ENCODE assay signal across 25 mouse cellular contexts in genomic region chr5:24380499-24380898, GRCm38 (mm10). TPM values are rescaled to one million over a fixed set of nuclear protein-coding genes. Genes with fewer than 3 reads are reported as not detected.
A peak's percentile ranks its signal among the peaks of the same experiment; 100 is the strongest.
DNase-seq lines count a peak whose midpoint lies in the region; ATAC-seq and TF ChIP-seq lines count a peak whose summit lies in the region.
"Had no signal": no experiment of that assay in that cellular context is flagged by ENCODE, and none has a peak within 500 bp of the region (broad histone marks: within the 10 kb centered on the region; RNA-seq: fewer than 3 reads in every experiment).

No protein-coding gene starts in this region.

- H3K79me2 ChIP-seq in MEL (ENCODE audit: control insufficient read depth, insufficient read depth, low read length, poor library complexity) = no peaks in the 10 kb centered on the region; the same call in 1 of the 2 replicates

- ATAC-seq in forebrain, embryonic 13.5 days = no peak
- ATAC-seq in midbrain, embryonic 15.5 days (replicated peaks) = no peak
- ATAC-seq: CD4-positive, CD25-positive, alpha-beta regulatory T cell, adult 4 months; forebrain, embryonic 14.5 days; forebrain, embryonic 16.5 days had no signal

- TF ChIP-seq EP300 in MEL (IDR thresholded peaks at IDR 0.05; ENCODE audit: low read depth in 1 of 2, low read length in 2 of 2) = peak; percentile 95 to 98

- H3K27me3 ChIP-seq in forebrain, embryonic 10.5 days (ENCODE audit: poor library complexity, severe bottlenecking) = peaks cover 13% of the 10 kb centered on the region
- peaks cover 14% of the 10 kb centered on the region; the same call in 1 of the 2 replicates for H3K27me3 ChIP-seq in forebrain, embryonic 13.5 days
- peaks cover 13% of the 10 kb centered on the region for H3K27me3 ChIP-seq in midbrain, embryonic 10.5 days (ENCODE audit: low read depth, poor library complexity, severe bottlenecking)
- H3K27me3 ChIP-seq in midbrain, embryonic 15.5 days (replicated peaks) = peaks cover 10% of the 10 kb centered on the region
- no peaks in the 10 kb centered on the region for H3K27me3 ChIP-seq in MEL (ENCODE audit: control insufficient read depth in 1 of 2, insufficient read depth in 2 of 2, low read length in 2 of 2)

- TF ChIP-seq RAD21 in MEL (IDR thresholded peaks at IDR 0.05; ENCODE audit: low read depth, low read length) = no peak

- H3K4me1 ChIP-seq in forebrain, embryonic 10.5 days = peaks cover 45% of the 10 kb centered on the region
- peaks cover 11% of the 10 kb centered on the region for H3K4me1 ChIP-seq in forebrain, embryonic 13.5 days
- H3K4me1 ChIP-seq in midbrain, embryonic 10.5 days = peaks cover 43% of the 10 kb centered on the region
- H3K4me1 ChIP-seq in midbrain, embryonic 15.5 days = peaks cover 22% of the 10 kb centered on the region
- H3K4me1 ChIP-seq in MEL (ENCODE audit: control insufficient read depth in 1 of 2, insufficient read depth in 2 of 2, low read length in 2 of 2) = peaks cover 22 to 72% of the 10 kb centered on the region in 2 experiments

- H3K4me3 ChIP-seq in forebrain, embryonic 10.5 days = no peak overlapping the region
- no peak overlapping the region for H3K4me3 ChIP-seq in forebrain, embryonic 13.5 days
- H3K4me3 ChIP-seq in midbrain, embryonic 10.5 days = no peak overlapping the region
- H3K4me3 ChIP-seq in midbrain, embryonic 15.5 days = no peak overlapping the region
- peak overlapping the region in 1 of 2 experiments; percentile 18; a peak in 1 of 4 replicates for H3K4me3 ChIP-seq in MEL (ENCODE audit: control insufficient read depth in 1 of 2, insufficient read depth in 1 of 2, low read depth in 2 of 2, low read length in 2 of 2)
- H3K4me3 ChIP-seq: embryonic facial prominence, embryonic 13.5 days; embryonic facial prominence, embryonic 15.5 days; erythroblast, embryonic 14.5 days had no signal

- no peaks in the 10 kb centered on the region for H3K9me3 ChIP-seq in forebrain, embryonic 10.5 days
- H3K9me3 ChIP-seq in forebrain, embryonic 13.5 days (replicated peaks) = no peaks in the 10 kb centered on the region
- H3K9me3 ChIP-seq in midbrain, embryonic 10.5 days (replicated peaks) = no peaks in the 10 kb centered on the region
- no peaks in the 10 kb centered on the region for H3K9me3 ChIP-seq in midbrain, embryonic 15.5 days
- H3K9me3 ChIP-seq in MEL (replicated peaks; ENCODE audit: insufficient read depth, low read length) = no peaks in the 10 kb centered on the region
- H3K9me3 ChIP-seq: embryonic facial prominence, embryonic 13.5 days; embryonic facial prominence, embryonic 15.5 days; G1E had no signal

- no peak for TF ChIP-seq POLR2A in MEL (IDR thresholded peaks at IDR 0.05; ENCODE audit: control insufficient read depth in 1 of 2, insufficient read depth in 1 of 2, low read depth in 1 of 2, low read length in 2 of 2, poor library complexity in 1 of 2)

- H3K9ac ChIP-seq in forebrain, embryonic 13.5 days = no peak overlapping the region
- no peak overlapping the region for H3K9ac ChIP-seq in midbrain, embryonic 15.5 days
- H3K9ac ChIP-seq in MEL (ENCODE audit: control insufficient read depth, low read depth, low read length, poor library complexity, severe bottlenecking) = peak overlapping the region; percentile 48
- H3K9ac ChIP-seq: embryonic facial prominence, embryonic 13.5 days; embryonic facial prominence, embryonic 15.5 days had no signal

- WGBS in forebrain, embryonic 10.5 days = 92% methylated on average over 4 of the region's 4 CpGs
- WGBS in forebrain, embryonic 13.5 days = 89% methylated on average over 4 of the region's 4 CpGs
- 91% methylated on average over 4 of the region's 4 CpGs for WGBS in midbrain, embryonic 10.5 days
- WGBS in midbrain, embryonic 15.5 days = 97% methylated on average over 4 of the region's 4 CpGs

- H3K36me3 ChIP-seq in forebrain, embryonic 10.5 days (replicated peaks) = no peaks in the 10 kb centered on the region
- H3K36me3 ChIP-seq in forebrain, embryonic 13.5 days (ENCODE audit: poor library complexity, severe bottlenecking) = no peaks in the 10 kb centered on the region
- no peaks in the 10 kb centered on the region for H3K36me3 ChIP-seq in midbrain, embryonic 10.5 days
- no peaks in the 10 kb centered on the region for H3K36me3 ChIP-seq in midbrain, embryonic 15.5 days (replicated peaks)
- H3K36me3 ChIP-seq in MEL (ENCODE audit: control insufficient read depth in 1 of 2, insufficient read depth in 2 of 2, low read length in 2 of 2) = peaks cover 0 to 52% of the 10 kb centered on the region in 2 experiments; a peak in 2 of 4 replicates
- H3K36me3 ChIP-seq: embryonic facial prominence, embryonic 13.5 days; embryonic facial prominence, embryonic 15.5 days; G1E had no signal

- no peak for DNase-seq in forebrain, embryonic 10.5 days (ENCODE audit: extremely low spot score, low spot score)
- no peak for DNase-seq in midbrain, embryonic 10.5 days (ENCODE audit: low spot score)
- peak; percentile 89 for DNase-seq in MEL (ENCODE audit: low read depth, low spot score)
- DNase-seq: adrenal gland, adult 2 months; adrenal gland, postnatal 10 days; adrenal gland, postnatal 25 days; B cell, adult 2 months; cerebellum, adult 11 months; cerebellum, adult 18-20 months; cerebellum, adult 8-10 months; cerebellum, adult 9-11 months; cerebellum, postnatal 14 days; cerebellum, postnatal 36 days; embryo, embryonic 11 days had no signal

- H3K27ac ChIP-seq in forebrain, embryonic 10.5 days = 0 out of 2 replicates have a peak overlapping the region, but pooled peaks have one; percentile 7
- H3K27ac ChIP-seq in forebrain, embryonic 13.5 days = no peak overlapping the region
- H3K27ac ChIP-seq in midbrain, embryonic 10.5 days (replicated peaks) = 0 out of 2 replicates have a peak overlapping the region, but pooled peaks have one; percentile 9
- no peak overlapping the region for H3K27ac ChIP-seq in midbrain, embryonic 15.5 days
- H3K27ac ChIP-seq in MEL (ENCODE audit: control insufficient read depth, low read depth, low read length) = peak overlapping the region; percentile 77; the same call in 1 of the 2 replicates
- H3K27ac ChIP-seq: embryonic facial prominence, embryonic 13.5 days; embryonic facial prominence, embryonic 15.5 days had no signal

- TF ChIP-seq CTCF in MEL (IDR thresholded peaks at IDR 0.05 in 2 of 3, conservative IDR thresholded peaks at IDR 0.05 in 1 of 3; ENCODE audit: control insufficient read depth in 1 of 3, insufficient read depth in 1 of 3, low read depth in 2 of 3, low read length in 3 of 3, poor library complexity in 1 of 3, severe bottlenecking in 1 of 3) = no peak

- H3K4me2 ChIP-seq in forebrain, embryonic 13.5 days = no peak overlapping the region
- no peak overlapping the region for H3K4me2 ChIP-seq in midbrain, embryonic 15.5 days
- H3K4me2 ChIP-seq: embryonic facial prominence, embryonic 13.5 days; embryonic facial prominence, embryonic 15.5 days had no signal

RNA-seq across cellular contexts. Expression of gene Atg9b, which starts 11.4 kb away (rescaled TPM):
- polyA plus RNA-seq in forebrain, embryonic 10.5 days (2016; fragmentation: Nextera tagmentation; extraction: Ambion mirVana) = 0.99 and 1.3 TPM in 2 replicates
- polyA plus RNA-seq in forebrain, embryonic 13.5 days (2015; fragmentation: Nextera tagmentation; extraction: Ambion mirVana) = 0.52 and 0.57 TPM in 2 replicates
- polyA plus RNA-seq in midbrain, embryonic 10.5 days (2016; fragmentation: Nextera tagmentation; extraction: Ambion mirVana) = 0.31 and 0.72 TPM in 2 replicates
- 2.3 and 2.9 TPM in 2 replicates for polyA plus RNA-seq in midbrain, embryonic 15.5 days (2015; fragmentation: Nextera tagmentation; extraction: Ambion mirVana)
- total RNA-seq in MEL (2012; rRNA removed) = 30.2 and 41.2 TPM in 2 replicates
- polyA plus RNA-seq in MEL (2012; ENCODE audit: insufficient read depth in 1 of 2, insufficient read length in 2 of 2, low read depth in 1 of 2, low replicate concordance in 2 of 2, missing spikeins in 1 of 2) = 10 to 100 TPM in 1 of 2 experiments, not detected in 1; 41.5 TPM

RNA-seq across cellular contexts. Expression of gene Abcb8, which starts 13.0 kb away (rescaled TPM):
- polyA plus RNA-seq in forebrain, embryonic 10.5 days (2016; fragmentation: Nextera tagmentation; extraction: Ambion mirVana) = 57.1 and 61.8 TPM in 2 replicates
- polyA plus RNA-seq in forebrain, embryonic 13.5 days (2015; fragmentation: Nextera tagmentation; extraction: Ambion mirVana) = 39.0 and 48.1 TPM in 2 replicates
- polyA plus RNA-seq in midbrain, embryonic 10.5 days (2016; fragmentation: Nextera tagmentation; extraction: Ambion mirVana) = 62.9 and 64.6 TPM in 2 replicates
- 57.1 and 60.0 TPM in 2 replicates for polyA plus RNA-seq in midbrain, embryonic 15.5 days (2015; fragmentation: Nextera tagmentation; extraction: Ambion mirVana)
- total RNA-seq in MEL (2012; rRNA removed) = 72.4 and 76.9 TPM in 2 replicates
- polyA plus RNA-seq in MEL (2012; ENCODE audit: insufficient read depth in 1 of 2, insufficient read length in 2 of 2, low read depth in 1 of 2, low replicate concordance in 2 of 2, missing spikeins in 1 of 2) = 100 to 1,000 TPM in 1 of 2 experiments, not detected in 1; 124 TPM

RNA-seq across cellular contexts. Expression of gene Nos3, which starts 15.9 kb away (rescaled TPM):
- polyA plus RNA-seq in forebrain, embryonic 10.5 days (2016; fragmentation: Nextera tagmentation; extraction: Ambion mirVana) = 7.6 and 8.1 TPM in 2 replicates
- polyA plus RNA-seq in forebrain, embryonic 13.5 days (2015; fragmentation: Nextera tagmentation; extraction: Ambion mirVana) = 5.6 and 5.9 TPM in 2 replicates
- polyA plus RNA-seq in midbrain, embryonic 10.5 days (2016; fragmentation: Nextera tagmentation; extraction: Ambion mirVana) = 7.9 and 9.3 TPM in 2 replicates
- 10.9 and 11.9 TPM in 2 replicates for polyA plus RNA-seq in midbrain, embryonic 15.5 days (2015; fragmentation: Nextera tagmentation; extraction: Ambion mirVana)
- 2.0 and 3.9 TPM in 2 replicates for total RNA-seq in MEL (2012; rRNA removed)
- polyA plus RNA-seq in MEL (2012; ENCODE audit: insufficient read depth in 1 of 2, insufficient read length in 2 of 2, low read depth in 1 of 2, low replicate concordance in 2 of 2, missing spikeins in 1 of 2) = 1 to 10 TPM in 1 of 2 experiments, not detected in 1; 6.2 TPM

RNA-seq across cellular contexts. Expression of gene Kcnh2, which starts 29.1 kb away (rescaled TPM):
- 17.8 and 21.3 TPM in 2 replicates for polyA plus RNA-seq in forebrain, embryonic 10.5 days (2016; fragmentation: Nextera tagmentation; extraction: Ambion mirVana)
- 4.3 and 6.9 TPM in 2 replicates for polyA plus RNA-seq in forebrain, embryonic 13.5 days (2015; fragmentation: Nextera tagmentation; extraction: Ambion mirVana)
- polyA plus RNA-seq in midbrain, embryonic 10.5 days (2016; fragmentation: Nextera tagmentation; extraction: Ambion mirVana) = 27.1 and 35.3 TPM in 2 replicates
- 11.8 and 13.9 TPM in 2 replicates for polyA plus RNA-seq in midbrain, embryonic 15.5 days (2015; fragmentation: Nextera tagmentation; extraction: Ambion mirVana)
- 1.8 and 2.0 TPM in 2 replicates for total RNA-seq in MEL (2012; rRNA removed)
- 1 to 10 TPM in 1 of 2 experiments, not detected in 1; 6.8 TPM for polyA plus RNA-seq in MEL (2012; ENCODE audit: insufficient read depth in 1 of 2, insufficient read length in 2 of 2, low read depth in 1 of 2, low replicate concordance in 2 of 2, missing spikeins in 1 of 2)
- polyA plus RNA-seq: erythroblast, embryonic 14.5 days had no signal

RNA-seq across cellular contexts. Expression of gene Asic3, which starts 32.7 kb away (rescaled TPM):
- 0.20 TPM in 1 of 2 replicates, not detected in the other for polyA plus RNA-seq in forebrain, embryonic 10.5 days (2016; fragmentation: Nextera tagmentation; extraction: Ambion mirVana)
- 0.24 TPM in 1 of 2 replicates, not detected in the other for polyA plus RNA-seq in forebrain, embryonic 13.5 days (2015; fragmentation: Nextera tagmentation; extraction: Ambion mirVana)
- polyA plus RNA-seq in midbrain, embryonic 10.5 days (2016; fragmentation: Nextera tagmentation; extraction: Ambion mirVana) = 0.19 and 0.31 TPM in 2 replicates
- 0.20 and 0.35 TPM in 2 replicates for polyA plus RNA-seq in midbrain, embryonic 15.5 days (2015; fragmentation: Nextera tagmentation; extraction: Ambion mirVana)
- 0.04 TPM in 1 of 2 replicates, not detected in the other for total RNA-seq in MEL (2012; rRNA removed)
- polyA plus RNA-seq in MEL (2012; ENCODE audit: insufficient read depth in 1 of 2, insufficient read length in 2 of 2, low read depth in 1 of 2, low replicate concordance in 2 of 2, missing spikeins in 1 of 2) = under 1 TPM in 1 of 2 experiments, not detected in 1; 0.35 TPM
- total RNA-seq: common myeloid progenitor, adult 5-6 weeks had no signal
- polyA plus RNA-seq: CD4-positive, CD25-positive, alpha-beta regulatory T cell, adult 4 months; erythroblast, embryonic 14.5 days; forebrain, embryonic 11.5 days; forebrain, embryonic 14.5 days; G1E had no signal

Comparison
In these comparisons a context has a peak if more than half of its experiments do, and no peak if none do; other contexts are left out.
1. H3K27ac ChIP-seq: peak in forebrain, embryonic 10.5 days (single experiment), midbrain, embryonic 10.5 days (single experiment) and MEL (single experiment); none in forebrain, embryonic 13.5 days (single experiment) and midbrain, embryonic 15.5 days (single experiment).